Mouse (Mus musculus): ENCODE data around the gene Gm1123.

The Gm1123 gene

DNA sequence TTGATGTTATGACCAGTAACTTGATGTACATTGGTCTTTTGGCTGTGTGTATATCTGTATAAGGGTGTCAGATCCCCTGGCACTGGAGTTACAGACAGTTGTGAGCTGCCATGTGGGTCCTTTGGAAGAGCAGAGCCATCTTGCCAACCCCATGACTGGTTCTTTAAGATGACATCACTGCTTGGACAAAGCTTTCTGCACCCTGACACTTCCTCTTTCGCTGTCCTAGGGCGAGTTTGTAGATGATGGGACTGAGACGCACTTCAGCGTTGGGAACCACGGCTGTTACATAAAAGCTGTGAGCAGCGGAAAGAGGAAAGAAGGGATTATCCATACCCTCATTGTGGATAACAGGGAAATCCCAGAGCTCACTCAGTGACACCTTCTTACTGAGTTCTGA, 34.2 kb downstream of the Gm1123 start:
- DNase-seq (ENCODE audit: low spot score) = no peak

DNA sequence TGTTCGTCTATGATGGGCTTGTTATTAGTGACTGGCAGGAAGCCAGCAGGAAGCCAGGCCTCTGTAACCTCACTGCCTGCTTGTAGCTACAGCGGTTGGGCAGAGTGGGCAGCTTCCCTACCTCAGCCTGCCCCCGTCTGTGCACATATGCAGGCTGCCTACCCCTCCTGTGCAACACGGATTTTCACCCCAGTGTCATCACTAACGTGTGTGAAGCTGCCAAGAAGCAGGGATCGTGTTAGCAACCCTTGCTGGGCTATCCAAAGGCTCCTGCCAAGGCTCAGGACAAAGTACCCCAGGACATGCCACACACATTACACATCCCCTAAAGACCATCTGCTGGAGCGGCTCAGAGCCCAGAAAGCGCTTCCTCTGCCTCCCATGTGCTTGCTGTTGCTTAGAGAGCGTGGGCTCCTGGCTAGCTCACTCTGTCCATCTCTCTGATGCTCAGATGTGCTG, 35.6 kb downstream of the Gm1123 start:
- no peak for DNase-seq (ENCODE audit: low spot score)

- no peak for DNase-seq (ENCODE audit: low spot score)
Measured at GRCm38 (mm10) chr9:98994103-98994502, 41.4 kb downstream of the Gm1123 start.

DNA sequence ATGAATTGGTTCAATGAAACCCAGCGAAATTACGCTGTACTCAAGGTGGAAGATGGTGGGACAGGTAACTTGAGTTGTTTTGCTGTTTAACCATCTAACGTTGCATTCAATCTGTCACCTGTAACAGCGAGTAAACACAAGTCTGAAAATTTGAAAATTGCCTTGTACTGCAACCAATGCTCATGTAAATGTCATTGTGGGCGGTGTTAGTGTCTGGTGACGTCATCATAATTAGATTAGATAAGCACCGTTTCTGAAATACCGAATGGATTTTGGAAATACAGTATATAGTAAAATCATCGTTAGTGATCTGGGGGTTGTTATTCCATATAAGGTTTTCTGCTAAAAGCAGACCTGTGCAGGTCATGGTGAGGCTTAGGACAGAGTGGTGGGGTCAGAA, 48.4 kb downstream of the Gm1123 start:
- DNase-seq (ENCODE audit: low spot score) = no peak

GRCm38 (mm10) chr9:98986476-98987096, 48.9 kb downstream of the Gm1123 start:
- no peak for DNase-seq (ENCODE audit: low spot score)

GRCm38 (mm10) chr9:98985800-98986475, 49.6 kb downstream of the Gm1123 start, which contains the start of gene Faim:
TSS of gene Faim (plus strand) at chr9:98986373.
- peak; percentile 100 for DNase-seq (ENCODE audit: low spot score)

DNA sequence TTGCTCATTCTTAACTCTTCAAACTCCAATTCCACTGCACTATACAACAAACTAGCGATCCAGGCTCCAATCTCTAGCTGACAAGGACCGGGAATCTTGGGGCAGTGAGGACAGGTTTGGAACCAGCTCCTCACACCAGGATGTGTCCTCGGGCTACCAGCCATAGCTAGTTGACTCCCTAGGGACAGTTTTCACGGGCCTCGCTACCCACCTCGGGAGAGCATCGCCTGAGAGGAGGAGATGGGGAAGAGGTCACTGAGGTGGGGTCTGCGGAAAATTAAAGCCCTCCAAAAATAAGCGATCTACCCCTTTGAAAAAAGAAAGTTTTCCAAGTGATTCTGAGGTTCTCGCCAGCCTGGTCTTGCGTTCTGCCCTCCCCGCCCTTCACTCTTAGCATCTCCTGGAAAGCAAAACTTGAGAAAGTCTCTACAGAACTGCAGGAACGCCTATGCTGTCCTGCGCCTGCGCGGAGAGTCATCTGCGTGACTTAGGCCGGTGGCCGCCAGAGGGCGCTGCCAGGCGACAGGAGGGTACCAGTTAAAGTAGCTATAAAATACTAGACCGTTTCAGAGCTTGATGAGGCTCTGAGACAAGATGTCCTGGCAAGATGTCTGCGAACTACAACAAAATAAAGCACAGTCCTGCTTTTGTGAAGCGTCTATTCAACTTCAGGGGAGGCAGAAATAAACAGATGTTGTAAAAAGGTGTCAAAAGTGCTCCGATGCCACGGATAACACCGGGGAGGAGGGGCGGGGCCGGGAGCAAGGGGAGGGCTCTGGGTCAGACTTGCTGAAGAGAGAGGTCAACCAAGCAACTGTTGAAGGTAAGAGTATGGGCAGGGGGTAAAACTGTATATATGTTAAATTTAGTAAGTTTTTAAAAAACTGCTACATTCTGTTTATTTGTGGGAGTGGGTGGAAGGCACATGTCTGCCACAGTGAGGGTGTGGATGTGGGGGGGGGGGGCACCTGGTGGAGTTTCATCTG, 55.8 kb downstream of the Gm1123 start:
- DNase-seq (ENCODE audit: low spot score) = peak; percentile 94

GRCm38 (mm10) chr9:98976520-98976919, 59.0 kb downstream of the Gm1123 start:
- DNase-seq (ENCODE audit: low spot score) = no peak

DNA sequence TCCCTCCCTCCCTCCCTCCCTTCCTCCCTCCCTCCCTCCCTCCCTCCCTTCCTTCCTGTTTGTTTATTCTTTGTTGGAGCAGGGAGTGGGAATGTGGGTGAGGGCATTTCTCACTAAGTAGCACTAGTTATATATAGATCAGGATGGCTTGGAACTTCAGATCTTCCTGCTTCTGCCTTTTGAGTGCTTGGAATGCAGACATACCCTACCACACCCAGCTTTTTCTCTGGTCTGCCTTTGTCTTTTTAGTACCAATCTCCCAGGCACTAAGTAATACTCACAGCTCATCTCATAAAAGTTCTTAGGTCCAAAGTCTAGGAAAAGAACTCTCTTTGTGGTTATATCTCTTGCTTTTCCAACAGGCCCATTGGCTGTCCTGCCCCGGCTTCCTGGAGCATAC, 59.4 kb downstream of the Gm1123 start:
- no peak for DNase-seq (ENCODE audit: low spot score)

- no peak for DNase-seq (ENCODE audit: low spot score)
Measured at GRCm38 (mm10) chr9:98974898-98975297, 60.6 kb downstream of the Gm1123 start.

- no peak for DNase-seq (ENCODE audit: low spot score)
Measured at GRCm38 (mm10) chr9:98973561-98973960, 62.0 kb downstream of the Gm1123 start.

DNA sequence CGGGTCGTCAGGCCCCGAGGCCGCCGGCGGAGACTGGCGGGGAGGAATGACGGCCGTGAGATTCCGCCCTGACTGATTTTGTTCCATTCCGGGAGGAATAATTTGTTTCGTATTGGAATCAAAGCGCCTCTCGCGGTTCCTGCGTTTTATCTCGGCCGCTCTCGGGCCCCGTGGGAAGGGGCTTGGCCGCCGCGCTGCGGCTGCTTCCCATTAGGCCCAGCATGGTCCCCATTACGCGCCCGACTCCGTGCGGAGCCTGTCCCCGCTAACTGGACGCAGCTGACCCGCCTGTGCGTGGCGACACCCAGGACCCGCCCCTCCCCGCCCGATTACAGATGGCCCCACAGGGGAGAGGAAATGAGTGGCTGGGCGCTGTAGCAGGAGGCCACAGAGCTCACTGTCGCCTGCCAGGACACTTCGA, 62.4 kb downstream of the Gm1123 start:
- no peak for DNase-seq (ENCODE audit: low spot score)

- no peak for DNase-seq (ENCODE audit: low spot score)
Measured at GRCm38 (mm10) chr9:98965084-98965483, 70.4 kb downstream of the Gm1123 start.

DNA sequence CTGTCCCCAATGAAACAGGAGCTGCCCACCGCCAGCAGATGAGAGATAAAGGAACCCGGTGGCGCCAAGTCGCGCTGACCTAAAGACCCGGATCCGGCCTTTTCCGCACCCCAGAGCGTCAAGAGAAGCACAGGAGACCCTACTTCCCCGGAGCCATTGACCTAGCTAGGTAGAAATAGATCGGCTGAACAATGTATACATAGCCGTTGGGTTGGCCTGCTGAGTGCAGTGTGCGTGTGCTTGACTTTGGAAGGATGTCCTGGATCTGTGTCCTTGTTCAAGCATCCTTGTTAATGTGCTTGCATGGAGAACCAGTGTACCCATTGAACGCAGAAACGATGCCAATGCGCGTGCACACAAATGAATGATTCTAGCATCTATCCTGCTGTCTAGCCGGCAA, 71.9 kb downstream of the Gm1123 start:
- no peak for DNase-seq (ENCODE audit: low spot score)

- no peak for DNase-seq (ENCODE audit: low spot score)
Measured at GRCm38 (mm10) chr9:98962478-98963142, 72.9 kb downstream of the Gm1123 start.

DNA sequence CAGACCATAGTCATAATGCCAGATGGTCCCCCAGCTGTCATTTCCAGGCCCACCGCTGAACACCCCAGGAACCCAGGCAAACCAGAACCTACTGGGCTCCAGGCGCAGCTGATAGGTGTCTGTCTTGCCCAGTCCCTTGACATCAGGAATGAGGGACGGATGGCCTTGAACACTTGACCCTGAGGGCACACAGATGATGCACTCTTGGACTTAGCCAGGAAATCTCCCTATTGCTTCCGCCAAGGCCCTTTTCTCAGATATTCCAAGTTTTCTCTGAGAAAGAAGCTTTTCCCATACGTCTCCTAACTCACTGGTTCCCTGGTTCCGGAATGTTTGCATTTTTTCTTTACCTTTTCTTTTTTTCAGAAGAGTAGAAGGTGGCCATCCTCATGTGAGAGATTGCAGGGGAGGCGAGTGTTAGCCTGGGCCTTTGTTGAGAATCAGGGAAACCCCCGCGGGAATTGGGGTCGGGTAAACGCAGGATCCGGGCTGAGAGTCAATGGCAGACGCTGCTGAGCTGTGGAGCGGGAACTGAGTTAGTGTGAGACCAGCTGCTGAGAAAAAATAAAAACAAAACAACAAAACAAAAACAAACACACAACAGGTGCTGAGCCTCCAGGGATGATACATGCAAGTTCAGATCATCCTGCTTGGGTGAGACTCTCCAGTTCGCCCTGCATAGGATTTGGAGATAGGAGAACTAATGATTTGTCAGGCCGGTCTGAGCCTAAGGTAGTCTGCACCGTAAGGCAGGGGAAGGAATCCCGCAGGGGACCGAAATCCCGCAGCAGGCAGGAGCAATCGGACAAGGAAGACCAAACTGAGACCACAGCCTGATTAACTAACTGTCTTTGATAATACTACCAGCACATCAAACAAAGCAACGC, 73.7 kb downstream of the Gm1123 start:
- no peak for DNase-seq (ENCODE audit: low spot score)

DNA sequence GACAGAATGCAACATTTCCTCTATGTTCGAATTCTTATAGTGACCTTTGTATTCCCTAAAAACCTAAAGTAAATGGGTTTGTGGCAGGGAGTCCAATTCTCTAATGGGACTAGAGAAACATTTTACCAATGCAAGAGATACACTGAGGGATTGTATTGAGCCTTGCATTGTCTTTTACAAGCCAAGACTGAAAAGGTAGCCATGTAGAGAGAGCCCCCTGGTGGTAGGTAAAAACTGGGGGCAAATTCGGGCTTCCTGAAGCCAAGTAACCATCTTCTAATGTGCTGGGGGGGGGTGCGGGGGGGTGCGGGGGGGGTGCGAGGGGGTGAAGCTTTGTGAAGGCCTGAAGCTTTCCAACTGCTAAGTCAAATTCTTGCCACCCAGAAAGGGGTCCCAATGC, 75.2 kb downstream of the Gm1123 start:
- DNase-seq (ENCODE audit: low spot score) = no peak

DNA sequence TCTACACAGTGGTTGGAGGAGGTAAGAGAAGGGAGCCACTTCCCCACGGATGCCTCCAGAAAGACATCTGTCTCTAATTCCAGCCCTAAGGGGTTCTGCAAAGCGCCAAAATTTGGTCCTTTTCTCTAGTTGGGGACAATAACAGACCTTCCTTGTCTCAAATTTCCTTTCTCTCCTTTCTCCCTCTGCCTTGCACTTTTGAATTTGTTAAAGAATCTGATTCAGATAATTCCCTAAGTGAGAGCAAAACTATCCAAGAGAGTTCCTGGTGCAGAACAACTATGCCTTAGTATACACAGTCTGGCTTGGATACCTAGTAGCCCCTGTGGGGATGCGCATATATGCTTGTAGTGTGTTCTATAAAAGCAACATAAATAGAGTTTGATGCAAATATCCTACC, 75.7 kb downstream of the Gm1123 start:
- no peak for DNase-seq (ENCODE audit: low spot score)

DNA sequence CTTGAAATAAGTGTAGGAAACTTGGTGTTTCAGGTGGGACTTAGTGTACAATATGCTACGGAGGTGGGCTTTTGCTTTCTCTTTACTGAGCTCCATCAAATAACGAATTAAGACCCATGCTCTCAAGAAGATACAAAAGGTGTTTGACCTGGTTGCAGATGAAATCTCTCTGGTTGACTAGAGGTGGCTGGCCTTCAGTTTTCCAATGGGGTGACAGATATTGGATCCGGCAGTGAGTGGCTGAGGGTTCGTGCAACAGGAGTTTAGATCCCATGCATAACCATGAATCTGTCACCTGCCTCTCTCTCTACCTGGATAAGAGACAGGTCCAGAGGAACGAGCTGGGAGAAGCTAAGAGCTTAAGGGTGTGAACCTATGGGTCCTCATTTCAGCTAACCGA, 76.9 kb downstream of the Gm1123 start:
- no peak for DNase-seq (ENCODE audit: low spot score)

DNA sequence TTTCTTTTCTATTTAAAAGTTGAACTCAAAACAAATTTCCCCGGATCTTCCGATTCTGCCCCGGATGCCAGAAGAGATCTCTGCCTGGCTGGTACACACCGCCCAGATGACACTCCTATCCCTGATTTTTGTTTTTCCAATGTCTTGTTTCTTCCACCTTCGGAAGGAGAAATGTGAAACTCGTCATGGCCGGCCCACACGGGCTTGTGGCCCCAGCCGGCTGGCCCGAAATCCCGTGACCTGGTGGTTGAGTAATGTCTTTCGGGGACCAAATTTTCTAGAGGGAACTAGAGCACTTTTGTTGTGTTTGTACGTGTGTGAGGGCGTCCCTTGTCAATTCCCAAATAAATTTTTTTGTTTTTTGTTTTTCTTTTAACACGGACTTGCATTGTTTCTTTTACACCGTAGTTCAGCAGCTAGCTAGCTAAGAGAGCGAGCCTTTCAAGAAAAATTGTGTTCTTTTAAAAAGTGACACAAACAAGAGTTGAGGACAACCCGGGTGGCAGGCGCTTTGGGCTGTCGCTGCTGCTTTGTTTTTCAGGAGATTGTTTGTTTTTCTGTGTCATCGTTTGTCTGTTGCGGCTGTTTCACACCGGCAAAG, 77.7 kb downstream of the Gm1123 start:
- DNase-seq (ENCODE audit: low spot score) = no peak
